Mouse (Mus musculus) hindbrain, postnatal 0 days (tissue): ENCODE data around the gene Slc28a1. TPM values are rescaled to one million over a fixed set of nuclear protein-coding genes. Genes with fewer than 3 reads are reported as not detected.
A peak's percentile ranks its signal among the peaks of the same experiment; 100 is the strongest.

ENCODE experiments used
- ATAC-seq: fragments of 200-750 bp; cut with Nextera tagmentation; 2 replicates; pipeline ENCODE4 v1.8.0; 2017; ENCODE audit warnings: mild to moderate bottlenecking, moderate TSS enrichment, moderate library complexity
- DNase-seq: peaks from one replicate; pipeline ENCODE4 v3.0.0-alpha.2; 2015; ENCODE audit warnings: low spot score
- H3K27ac ChIP-seq: fragments of 300-500 bp; sonication (generic); 2 replicates; pipeline ENCODE4 v1.5.1; 2014; ENCODE audit warnings: mild to moderate bottlenecking
- H3K27me3 ChIP-seq: fragments of 300-500 bp; sonication (generic); 2 replicates; pipeline ENCODE4 v1.6.1; 2014; ENCODE audit warnings: low read length, mixed read lengths; ENCODE audit not compliant: insufficient read depth
- H3K36me3 ChIP-seq: fragments of 300-500 bp; sonication (generic); 2 replicates; pipeline ENCODE4 v1.6.1; 2014; ENCODE audit warnings: low read length, mixed read lengths; ENCODE audit not compliant: insufficient read depth
- H3K4me1 ChIP-seq: fragments of 300-500 bp; sonication (generic); 2 replicates; pipeline ENCODE4 v1.6.1; 2014; ENCODE audit warnings: antibody characterized with exemption, low read length, mixed read lengths; ENCODE audit not compliant: insufficient read depth
- H3K4me2 ChIP-seq: fragments of 300-500 bp; sonication (generic); 2 replicates; pipeline ENCODE4 v1.6.1; 2014; ENCODE audit warnings: low read depth, mild to moderate bottlenecking, low read length, moderate library complexity, mixed read lengths
- H3K4me3 ChIP-seq: fragments of 300-500 bp; sonication (generic); 2 replicates; pipeline ENCODE4 v1.5.1; 2014; ENCODE audit warnings: low read length
- H3K9ac ChIP-seq: fragments of 300-500 bp; sonication (generic); replicated peaks from 2 replicates; pipeline ENCODE4 v1.6.1; 2014; ENCODE audit warnings: mild to moderate bottlenecking, low read length, moderate library complexity, mixed read lengths
- H3K9me3 ChIP-seq: fragments of 300-500 bp; sonication (generic); 2 replicates; pipeline ENCODE4 v1.6.1; 2016; ENCODE audit warnings: low read length, mixed read lengths
- CTCF ChIP-seq: IDR thresholded peaks from 2 replicates; pipeline ENCODE4 v1.5.1; 2016; ENCODE audit warnings: antibody characterized with exemption, control low read depth, low read depth
- WGBS: fragments of 180-500 bp; shearing (Covaris S2); extraction: QIAGEN DNeasy Blood & Tissue Kit; methylation state at CpG from one replicate; pipeline ENCODE4 v1.1.7; 2014; 5-methylcytosine and 5-hydroxymethylcytosine counted together
- polyA plus RNA-seq: library from polyadenylated mRNA; unstranded; fragments of >200 nt; fragmentation: Nextera tagmentation; extraction: Ambion mirVana; gene quantifications from 2 replicates; pipeline ENCODE4 v1.2.1, GENCODE M21; 2015
- total RNA-seq: library from RNA; depleted of rRNA; stranded (reverse); fragments of >200 nt; gene quantifications from 2 replicates; pipeline ENCODE4 v1.2.3, GENCODE M21; 2014

The Slc28a1 gene
- total and polyA plus RNA-seq, 2 experiments from 2014 or later, result 0.10 to 0.47 TPM

GRCm38 (mm10) chr7:81108226-81108625 is 6.4 kb upstream of the Slc28a1 start:
- Histone ChIP-seq H3K4me2 (no peak overlapping the region), H3K4me1 (0 out of 2 replicates have a peak, but pooled peaks cover 4% of the 10 kb centered on the region), H3K27me3 (no peaks in the 10 kb centered on the region), H3K9me3 (no peaks in the 10 kb centered on the region), H3K9ac (no peak overlapping the region), H3K27ac (no peak overlapping the region), H3K36me3 (no peaks in the 10 kb centered on the region), H3K4me3 (no peak overlapping the region)
- TF ChIP-seq CTCF, result no peak
- no peak for ATAC-seq
- DNase-seq, result no peak
- 89% methylated on average over 5 of the region's 5 CpGs for WGBS

DNA sequence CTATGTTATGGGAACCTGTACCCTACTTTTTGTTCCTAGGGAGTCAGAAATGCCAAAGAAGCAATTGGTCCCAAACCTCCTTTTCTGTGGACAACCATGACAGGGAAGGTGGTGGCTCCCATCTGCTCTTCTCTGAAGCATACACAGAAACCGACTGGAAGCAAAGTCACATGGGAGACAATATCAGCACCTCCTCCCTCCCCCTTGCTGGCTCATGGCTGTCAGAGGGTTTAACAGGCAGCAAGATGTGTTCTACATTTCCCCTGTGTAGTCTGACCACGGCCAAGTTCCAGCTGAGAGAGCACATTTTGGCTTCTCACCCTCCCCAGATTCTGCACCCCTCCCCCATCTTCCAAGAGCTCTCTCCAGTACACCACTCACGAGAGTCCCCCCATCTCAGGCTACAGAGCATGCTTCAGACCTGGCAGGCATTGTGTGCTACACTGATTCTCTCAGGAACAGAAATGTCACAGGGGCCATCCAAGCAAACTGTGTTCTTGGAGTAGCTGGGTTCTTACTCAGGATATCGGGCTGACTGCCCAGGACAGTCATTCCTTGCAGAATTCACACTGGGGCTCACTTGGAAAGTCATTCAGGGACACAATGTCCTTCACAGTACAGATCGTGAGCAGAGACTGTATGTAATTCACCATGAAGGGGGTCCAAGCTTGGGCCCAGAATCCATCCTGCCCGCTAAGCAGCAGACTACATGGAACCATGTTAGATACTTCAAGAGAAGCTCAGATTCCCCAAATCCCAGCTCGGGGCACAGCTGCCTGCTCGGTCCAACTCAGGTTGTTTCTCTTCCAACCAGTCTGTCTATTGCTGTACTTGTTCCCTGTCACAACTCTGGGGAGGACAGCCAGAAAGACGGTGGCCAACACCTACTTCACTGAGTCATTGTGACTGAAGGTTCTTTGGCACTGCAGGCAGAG is 4.6 kb upstream of the Slc28a1 start:
- H3K9ac ChIP-seq, result no peak overlapping the region
- no peaks in the 10 kb centered on the region for H3K27me3 ChIP-seq
- 0 out of 2 replicates have a peak, but pooled peaks cover 4% of the 10 kb centered on the region for H3K4me1 ChIP-seq
- no peak overlapping the region for H3K4me3 ChIP-seq
- H3K9me3 ChIP-seq, result no peaks in the 10 kb centered on the region
- peak overlapping the region; percentile 65 for H3K27ac ChIP-seq
- H3K4me2 ChIP-seq, result no peak overlapping the region
- peak; percentile 86 for ATAC-seq
- no peaks in the 10 kb centered on the region for H3K36me3 ChIP-seq
- WGBS, result 41% methylated on average over 9 of the region's 9 CpGs
- no peak for TF ChIP-seq CTCF
- DNase-seq, result peak; percentile 68

- Histone ChIP-seq H3K36me3 (no peaks in the 10 kb centered on the region), H3K4me3 (no peak overlapping the region), H3K4me1 (0 out of 2 replicates have a peak, but pooled peaks cover 4% of the 10 kb centered on the region), H3K4me2 (no peak overlapping the region), H3K27me3 (no peaks in the 10 kb centered on the region), H3K9ac (no peak overlapping the region), H3K27ac (peak overlapping the region; percentile 65; the same call in 1 of the 2 replicates), H3K9me3 (no peaks in the 10 kb centered on the region)
- no peak for TF ChIP-seq CTCF
- 91% methylated on average over 4 of the region's 4 CpGs for WGBS
- no peak for ATAC-seq
- DNase-seq, result no peak
Measured at GRCm38 (mm10) chr7:81110791-81111190, 3.8 kb upstream of the Slc28a1 start.

DNA sequence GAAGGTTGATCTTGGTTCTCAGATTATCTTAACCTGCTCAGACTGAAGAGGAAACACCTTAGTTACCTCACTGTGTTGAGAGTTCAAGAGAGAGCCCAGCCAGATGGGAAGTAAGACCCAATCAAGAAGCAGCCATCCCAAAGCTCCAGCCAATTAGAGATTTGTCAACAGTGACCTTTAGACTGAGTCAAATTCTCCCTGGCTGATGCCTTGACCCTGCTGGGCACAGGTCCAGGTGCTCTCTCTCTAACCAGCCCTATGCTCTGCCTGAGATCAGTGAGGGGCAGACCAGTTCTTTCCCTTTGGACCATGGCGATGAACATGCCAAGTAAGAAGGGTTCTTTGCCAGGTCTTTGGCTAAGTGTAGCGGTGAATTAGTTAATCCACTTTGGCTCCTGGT is 2.9 kb upstream of the Slc28a1 start:
- no peak for DNase-seq
- no peak for ATAC-seq
- H3K4me2 ChIP-seq, result no peak overlapping the region
- H3K36me3 ChIP-seq, result no peaks in the 10 kb centered on the region
- no peaks in the 10 kb centered on the region for H3K27me3 ChIP-seq
- 0 out of 2 replicates have a peak, but pooled peaks cover 4% of the 10 kb centered on the region for H3K4me1 ChIP-seq
- no peak for TF ChIP-seq CTCF
- no peaks in the 10 kb centered on the region for H3K9me3 ChIP-seq
- no peak overlapping the region for H3K27ac ChIP-seq
- no peak overlapping the region for H3K9ac ChIP-seq
- 64% methylated on average over 2 of the region's 2 CpGs for WGBS
- H3K4me3 ChIP-seq, result no peak overlapping the region

- Histone ChIP-seq H3K27ac (no peak overlapping the region), H3K9ac (no peak overlapping the region), H3K4me3 (no peak overlapping the region), H3K9me3 (no peaks in the 10 kb centered on the region), H3K27me3 (no peaks in the 10 kb centered on the region), H3K4me1 (0 out of 2 replicates have a peak, but pooled peaks cover 4% of the 10 kb centered on the region), H3K4me2 (no peak overlapping the region), H3K36me3 (no peaks in the 10 kb centered on the region)
- no peak for DNase-seq
- TF ChIP-seq CTCF, result peak; percentile 11; the same call in 1 of the 2 replicates
- WGBS, result 44% methylated on average over 6 of the region's 6 CpGs
- no peak for ATAC-seq
Measured at GRCm38 (mm10) chr7:81112686-81113360, 1.8 kb upstream of the Slc28a1 start.

GRCm38 (mm10) chr7:81121099-81121498 is 6.5 kb downstream of the Slc28a1 start:
- DNase-seq, result no peak
- no peak for TF ChIP-seq CTCF
- Histone ChIP-seq H3K4me3 (no peak overlapping the region), H3K27ac (no peak overlapping the region), H3K9ac (no peak overlapping the region), H3K36me3 (no peaks in the 10 kb centered on the region), H3K4me2 (no peak overlapping the region), H3K9me3 (no peaks in the 10 kb centered on the region), H3K27me3 (no peaks in the 10 kb centered on the region), H3K4me1 (0 out of 2 replicates have a peak, but pooled peaks cover 4% of the 10 kb centered on the region)
- ATAC-seq, result no peak
- 64% methylated on average over 3 of the region's 3 CpGs for WGBS
